Mouse (Mus musculus): ENCODE measurements around the gene Tmc4.

- TF ChIP-seq CTCF (IDR thresholded peaks at IDR 0.05; ENCODE audit: control insufficient read depth, insufficient read depth, insufficient replicate concordance, low read depth, low read length) (no peak), POLR2A (IDR thresholded peaks at IDR 0.05; ENCODE audit: control insufficient read depth, low read depth, low read length) (no peak)
These were observed 14.6 kb upstream of the Tmc4 start for GRCm38 (mm10) chr7:3691919-3692318.

All from testis, adult 2 months (tissue).